Mouse (Mus musculus): ENCODE data around the gene Acadm.

Gene Acadm

GRCm38 (mm10) chr3:153897216-153897615 is 47.2 kb downstream of the Acadm start:
- DNase-seq, result no peak

GRCm38 (mm10) chr3:153895454-153895853 is 49.0 kb downstream of the Acadm start:
- DNase-seq, result no peak

- no peak for DNase-seq
Measured at GRCm38 (mm10) chr3:153889188-153889781, 55.1 kb downstream of the Acadm start.

GRCm38 (mm10) chr3:153888141-153888540 is 56.3 kb downstream of the Acadm start:
- no peak for DNase-seq

GRCm38 (mm10) chr3:153886296-153886695 is 58.1 kb downstream of the Acadm start:
- DNase-seq, result no peak

Measured in kidney, adult 18-20 months (tissue).